Mouse (Mus musculus): ENCODE results near the gene Fbxo9. TPM values are rescaled to one million over a fixed set of nuclear protein-coding genes. Genes with fewer than 3 reads are reported as not detected.
"Not testable (repeated sequence)": the region's sequence is repeated elsewhere in the genome, so short reads cannot be mapped to it uniquely, and the experiment has no call there.

The Fbxo9 gene
- polyA plus RNA-seq, 3 experiments from 2014 or later, result 21.0 to 23.3 (median 21.8) TPM

- ATAC-seq, result peak; percentile 42
Observed at GRCm38 (mm10) chr9:78107912-78108795, 711 bp downstream of the Fbxo9 start.

GRCm38 (mm10) chr9:78107582-78107911 lies 1.3 kb downstream of the Fbxo9 start:
- no peak for ATAC-seq

GRCm38 (mm10) chr9:78106821-78107220 lies 2.0 kb downstream of the Fbxo9 start:
- no peak for ATAC-seq

DNA sequence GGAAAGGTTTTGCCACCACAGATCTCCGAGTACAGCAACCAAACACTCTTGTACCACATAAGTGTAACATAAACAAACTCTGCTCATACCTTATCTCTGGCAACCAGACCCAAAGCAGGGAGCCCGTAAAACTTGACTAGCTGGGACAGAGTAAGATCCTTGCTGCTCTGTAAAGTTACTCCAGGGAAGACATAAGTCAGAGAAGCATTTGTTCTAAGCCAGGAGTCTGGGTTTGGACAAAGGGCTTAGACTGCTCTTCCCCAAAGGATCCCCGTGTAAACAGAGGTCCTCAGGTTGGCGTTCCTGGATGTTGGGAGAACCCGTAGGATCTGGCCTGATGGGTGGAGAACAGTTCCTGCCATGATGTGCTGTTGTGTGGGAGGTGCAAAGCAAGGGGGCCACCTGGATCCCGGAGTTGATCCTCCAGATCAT lies 3.3 kb downstream of the Fbxo9 start:
- no peak for ATAC-seq

DNA sequence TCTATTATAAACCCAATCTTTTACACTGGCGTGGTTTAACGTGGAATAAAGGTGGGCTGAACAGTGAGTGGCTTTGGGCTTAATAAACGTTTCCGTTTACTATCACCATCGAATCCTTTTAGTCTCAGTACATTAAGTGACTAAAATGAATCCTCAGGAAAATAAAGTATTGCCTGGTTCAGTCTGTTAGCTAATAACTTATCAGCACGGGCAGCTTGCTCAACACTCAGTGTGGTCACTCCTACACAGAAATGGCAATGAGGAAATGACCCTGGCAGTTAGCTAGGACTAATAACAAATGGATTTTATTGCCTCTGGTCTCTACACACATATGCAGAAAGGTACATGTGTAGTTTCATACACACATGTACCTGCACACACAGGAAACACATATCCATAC lies 3.9 kb downstream of the Fbxo9 start:
- ATAC-seq, result no peak

GRCm38 (mm10) chr9:78103965-78104560 lies 4.8 kb downstream of the Fbxo9 start:
- ATAC-seq, result no peak

- no peak for ATAC-seq
Observed at GRCm38 (mm10) chr9:78101431-78101830, 7.4 kb downstream of the Fbxo9 start.

GRCm38 (mm10) chr9:78100956-78101355 lies 7.9 kb downstream of the Fbxo9 start:
- ATAC-seq, result peak; percentile 54

DNA sequence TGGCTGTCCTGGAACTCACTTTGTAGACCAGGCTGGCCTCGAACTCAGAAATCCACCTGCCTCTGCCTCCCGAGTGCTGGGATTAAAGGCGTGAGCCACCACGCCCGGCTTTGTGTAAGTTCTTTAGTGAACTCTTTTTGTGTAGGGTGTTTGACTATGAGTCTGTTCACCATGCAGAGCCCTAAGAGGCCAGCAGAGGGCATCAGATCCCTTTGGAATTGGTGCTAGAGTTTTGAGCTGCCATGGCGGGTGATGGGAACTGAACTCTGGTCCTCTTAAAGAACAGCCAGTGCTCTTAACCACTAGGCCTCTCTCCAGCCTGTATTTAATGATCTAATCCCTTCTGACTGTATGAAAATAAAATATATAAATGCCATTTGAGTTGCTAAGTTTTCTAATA lies 12.5 kb downstream of the Fbxo9 start:
- ATAC-seq, result no peak

- ATAC-seq, result no peak
Observed at GRCm38 (mm10) chr9:78095686-78096085, 13.2 kb downstream of the Fbxo9 start.

DNA sequence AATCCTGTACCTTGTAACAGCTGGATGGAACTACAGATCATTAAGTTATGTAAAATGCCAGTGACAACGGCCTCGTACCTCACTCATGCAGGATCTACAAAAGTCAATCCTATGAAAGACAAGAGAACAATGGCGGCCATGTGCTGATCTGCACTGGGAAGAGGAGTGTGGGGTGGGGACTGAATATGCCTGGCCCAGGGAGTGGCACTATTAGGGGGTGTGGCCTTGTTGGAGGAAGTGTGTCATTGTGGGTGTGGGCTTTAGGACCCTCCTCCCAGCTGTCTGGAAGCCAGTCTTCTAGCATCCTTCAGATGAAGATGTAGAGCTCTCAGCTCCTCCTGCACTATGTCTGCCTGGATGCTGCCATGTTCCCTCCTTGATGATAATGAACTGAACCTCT lies 18.3 kb downstream of the Fbxo9 start:
- no peak for ATAC-seq

DNA sequence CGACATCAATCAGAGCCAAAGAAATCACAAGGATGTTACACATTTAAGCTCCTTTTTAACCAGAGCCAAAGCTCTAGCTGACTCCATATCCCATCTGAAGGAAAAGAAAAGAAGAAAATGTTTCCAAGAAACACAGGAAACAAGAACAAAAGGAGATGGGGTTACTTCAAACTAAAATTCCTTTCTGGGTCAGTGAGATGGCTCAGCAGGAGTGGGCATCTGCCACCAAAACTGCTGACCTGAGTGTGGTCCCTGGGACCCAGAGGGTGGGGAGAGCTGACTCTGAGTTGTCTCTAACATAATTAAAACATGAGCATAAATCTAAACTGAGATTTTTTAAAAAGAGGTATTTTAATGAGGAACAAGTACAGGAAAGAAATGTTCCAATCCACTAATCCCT lies 19.0 kb downstream of the Fbxo9 start:
- ATAC-seq, result no peak

GRCm38 (mm10) chr9:78088971-78089370 lies 19.9 kb downstream of the Fbxo9 start:
- ATAC-seq, result no peak

DNA sequence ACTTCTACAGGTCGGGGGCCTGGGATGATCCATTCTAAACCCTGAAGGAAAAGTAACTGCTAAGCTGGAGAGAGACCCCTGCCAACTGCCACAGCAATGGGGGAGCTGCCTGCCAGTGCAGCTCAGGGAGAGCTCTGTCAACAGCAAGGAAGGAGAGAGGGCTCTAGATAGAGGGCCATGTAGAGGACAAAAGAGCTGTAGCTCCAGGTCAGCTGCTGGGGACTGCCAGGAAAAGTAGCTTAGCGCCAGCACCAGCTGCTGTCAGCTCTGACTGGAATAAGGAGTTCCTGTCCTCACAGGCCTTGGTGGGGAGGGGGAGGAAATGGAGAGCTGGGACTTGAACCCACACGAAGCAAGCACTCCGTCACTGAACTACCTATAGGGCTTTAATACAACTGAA lies 20.3 kb downstream of the Fbxo9 start:
- ATAC-seq, result no peak

DNA sequence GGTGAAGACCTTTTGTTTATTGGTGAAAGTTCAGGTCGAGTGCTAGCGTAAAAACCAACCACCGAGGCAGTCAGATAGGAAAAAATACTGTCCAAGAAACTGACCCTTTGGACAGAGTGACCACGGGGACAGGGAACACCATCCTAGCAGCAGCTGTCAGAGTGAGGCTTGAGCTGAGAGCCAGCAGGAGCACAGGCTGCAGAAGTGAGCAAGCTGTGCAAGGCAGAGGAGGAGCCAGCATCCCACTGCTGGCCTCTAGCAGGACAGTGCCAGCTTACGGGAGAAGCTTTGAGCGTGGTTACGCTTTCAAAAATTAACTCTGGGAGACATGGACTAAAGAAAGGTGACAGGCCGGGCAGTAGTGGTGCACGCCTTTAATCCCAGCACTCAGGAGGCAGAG lies 21.1 kb downstream of the Fbxo9 start:
- ATAC-seq, result no peak

DNA sequence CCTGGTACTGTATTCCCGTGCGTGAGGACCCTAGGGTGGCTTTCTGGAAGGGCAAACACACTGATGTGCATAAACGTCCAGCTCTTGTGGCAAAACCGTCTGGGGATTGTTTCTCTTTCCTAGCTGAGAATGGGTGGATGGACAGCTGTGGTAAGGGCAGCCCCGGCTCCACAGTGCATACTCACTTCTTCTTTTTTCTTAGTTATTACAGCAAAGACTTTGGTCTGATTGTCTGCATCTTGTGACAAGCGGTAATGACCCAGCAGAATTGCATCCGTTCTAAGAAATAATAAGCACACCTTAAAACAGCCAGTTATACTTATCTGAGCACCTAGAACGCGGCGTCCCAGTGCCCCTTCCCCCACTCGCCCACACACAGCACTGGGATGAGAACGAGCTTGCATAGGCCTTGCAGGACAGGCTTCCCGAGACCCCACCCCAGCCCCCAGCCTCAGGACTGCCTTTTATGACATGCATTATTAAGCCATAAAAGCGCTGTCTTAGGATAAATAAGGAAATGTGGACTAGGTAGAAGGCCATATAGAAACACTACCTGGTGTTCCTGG lies 23.1 kb downstream of the Fbxo9 start:
- ATAC-seq, result no peak

- no peak for ATAC-seq
Observed at GRCm38 (mm10) chr9:78084341-78084740, 24.5 kb downstream of the Fbxo9 start.

- no peak for ATAC-seq
Observed at GRCm38 (mm10) chr9:78081835-78082234, 27.0 kb downstream of the Fbxo9 start.

GRCm38 (mm10) chr9:78078240-78078639 lies 30.6 kb downstream of the Fbxo9 start:
- no peak for ATAC-seq

- ATAC-seq, result no peak
Observed at GRCm38 (mm10) chr9:78075256-78075655, 33.6 kb downstream of the Fbxo9 start.

GRCm38 (mm10) chr9:78073713-78074340 lies 35.0 kb downstream of the Fbxo9 start:
- peak; percentile 69 for ATAC-seq

DNA sequence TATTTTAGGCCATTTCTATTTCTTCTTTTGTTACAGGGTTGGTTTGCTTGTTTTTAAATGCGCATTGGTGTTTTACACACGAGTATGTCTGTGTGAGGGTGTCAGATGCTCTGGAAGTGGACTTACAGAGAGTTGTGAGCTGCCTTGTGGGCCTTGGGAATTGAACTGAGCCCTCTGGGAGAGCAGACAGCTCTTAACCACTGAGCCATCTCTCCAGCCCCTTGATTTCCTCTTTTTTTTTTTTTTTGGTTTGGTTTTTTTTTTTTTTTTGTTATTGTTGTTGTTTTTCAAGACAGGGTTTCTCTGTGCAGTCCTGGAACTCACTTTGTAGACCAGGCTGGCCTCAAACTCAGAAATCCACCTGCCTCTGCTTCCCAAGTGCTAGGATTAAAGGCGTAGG lies 35.6 kb downstream of the Fbxo9 start:
- not testable (repeated sequence) for ATAC-seq

GRCm38 (mm10) chr9:78071626-78072025 lies 37.2 kb downstream of the Fbxo9 start:
- no peak for ATAC-seq

DNA sequence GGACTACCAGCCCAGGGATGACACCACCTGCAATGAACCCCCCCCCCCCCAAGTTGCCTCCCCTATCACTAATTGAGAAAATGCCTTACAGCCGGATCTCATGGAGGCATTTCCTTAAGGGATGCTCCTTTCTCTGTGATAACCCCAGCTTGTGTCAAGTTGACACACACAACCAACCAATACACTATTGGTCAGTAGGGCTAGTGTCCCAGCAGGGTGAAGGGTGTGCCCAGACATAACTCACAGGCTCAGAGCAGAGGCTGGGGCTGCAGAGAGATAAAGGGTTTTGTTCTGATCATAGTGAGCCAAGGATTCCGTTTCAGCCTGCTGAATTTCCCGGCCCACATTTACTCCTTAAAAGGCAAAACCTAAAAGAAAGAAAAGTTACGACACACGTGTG lies 38.4 kb downstream of the Fbxo9 start:
- no peak for ATAC-seq

All from inflammation-experienced regulatory T-cells, adult 6 months (primary cell).